Mouse (Mus musculus): ENCODE results near the gene Mfsd4a.

GRCm38 (mm10) chr1:132112426-132112825, 44.6 kb upstream of the Mfsd4a start:
- no peak for TF ChIP-seq POLR2A (IDR thresholded peaks at IDR 0.05; ENCODE audit: borderline replicate concordance, insufficient read depth, low read length)
- TF ChIP-seq CTCF (IDR thresholded peaks at IDR 0.05; ENCODE audit: borderline replicate concordance, insufficient read depth, low read depth, low read length): no peak
